Mouse (Mus musculus): Measurements from ENCODE around the gene Gm17662.

The Gm17662 gene

DNA sequence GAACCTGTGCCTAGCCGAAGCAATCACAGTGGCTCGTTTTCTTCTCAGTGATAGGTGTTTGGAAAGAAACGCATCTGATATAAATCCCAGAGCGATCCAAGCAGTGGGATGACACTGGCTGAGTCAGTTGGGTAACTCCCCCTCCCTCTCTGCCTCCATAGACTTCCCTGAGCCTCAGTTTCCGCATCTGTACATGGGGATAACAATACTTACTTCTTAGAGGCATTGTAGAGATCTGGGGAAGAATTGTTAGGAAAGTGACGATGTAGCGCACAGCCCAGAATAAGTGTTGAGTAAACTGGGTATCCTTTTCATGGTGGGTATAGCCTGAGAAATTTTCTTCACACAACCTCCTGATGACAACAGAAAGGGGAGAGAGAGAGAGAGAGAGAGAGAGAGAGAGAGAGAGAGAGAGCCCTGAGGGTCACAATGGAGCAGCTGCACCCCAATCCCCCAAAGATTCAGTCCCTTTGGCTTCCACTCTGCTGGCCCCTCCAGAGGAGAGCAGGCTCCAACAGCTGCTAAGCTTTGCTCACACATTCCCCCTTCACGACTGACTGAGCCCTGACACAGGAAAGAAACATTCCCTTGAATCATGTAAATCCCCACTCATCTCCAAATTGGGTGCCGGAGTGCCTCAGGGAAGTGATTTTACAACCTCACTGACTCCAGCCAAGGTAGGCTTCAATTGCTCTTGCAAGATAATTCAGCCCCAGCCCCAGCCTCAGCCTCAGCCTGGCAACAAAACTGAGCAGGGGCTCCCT lies 31.6 kb downstream of the Gm17662 start:
- DNase-seq (ENCODE audit: extremely low spot score): no peak

DNA sequence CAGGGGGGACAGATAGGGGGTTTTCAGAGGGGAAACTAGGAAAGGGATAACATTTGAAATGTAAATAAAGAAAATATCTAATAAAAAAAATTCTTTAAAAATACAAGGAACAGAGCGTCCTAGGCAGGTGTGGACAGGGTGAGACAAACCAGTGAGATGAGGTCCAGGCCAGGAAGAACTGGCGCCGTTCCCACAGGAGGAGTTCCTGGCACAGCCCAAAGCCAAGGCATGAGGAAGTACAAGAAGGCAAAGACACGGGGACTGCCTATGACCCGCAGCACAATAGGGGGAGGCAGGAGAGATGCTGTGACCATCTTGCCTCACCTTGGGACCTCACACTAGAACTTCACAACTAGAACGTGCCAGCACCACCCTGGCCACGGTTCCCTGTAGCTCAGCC lies 34.6 kb downstream of the Gm17662 start:
- no peak for DNase-seq (ENCODE audit: extremely low spot score)

DNA sequence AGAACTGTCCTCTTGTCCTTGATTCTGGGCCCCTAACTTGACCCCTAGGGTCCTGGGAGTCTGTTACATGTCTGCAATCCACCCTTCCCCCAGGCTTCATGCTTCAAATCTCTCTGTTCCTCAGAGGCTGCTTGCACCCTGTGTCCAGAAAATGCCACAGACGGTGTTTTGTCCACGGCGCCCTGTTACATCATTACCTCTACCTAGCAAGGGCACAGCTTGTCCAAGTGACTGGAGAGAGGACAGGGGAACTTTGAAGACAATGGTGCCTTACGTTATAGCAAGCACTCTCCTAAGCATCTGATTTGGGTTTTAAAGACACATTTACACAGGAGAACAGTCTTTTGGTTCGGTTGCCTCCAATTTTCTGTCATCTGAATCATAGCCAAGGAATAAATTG lies 36.5 kb downstream of the Gm17662 start:
- DNase-seq (ENCODE audit: extremely low spot score): no peak

DNA sequence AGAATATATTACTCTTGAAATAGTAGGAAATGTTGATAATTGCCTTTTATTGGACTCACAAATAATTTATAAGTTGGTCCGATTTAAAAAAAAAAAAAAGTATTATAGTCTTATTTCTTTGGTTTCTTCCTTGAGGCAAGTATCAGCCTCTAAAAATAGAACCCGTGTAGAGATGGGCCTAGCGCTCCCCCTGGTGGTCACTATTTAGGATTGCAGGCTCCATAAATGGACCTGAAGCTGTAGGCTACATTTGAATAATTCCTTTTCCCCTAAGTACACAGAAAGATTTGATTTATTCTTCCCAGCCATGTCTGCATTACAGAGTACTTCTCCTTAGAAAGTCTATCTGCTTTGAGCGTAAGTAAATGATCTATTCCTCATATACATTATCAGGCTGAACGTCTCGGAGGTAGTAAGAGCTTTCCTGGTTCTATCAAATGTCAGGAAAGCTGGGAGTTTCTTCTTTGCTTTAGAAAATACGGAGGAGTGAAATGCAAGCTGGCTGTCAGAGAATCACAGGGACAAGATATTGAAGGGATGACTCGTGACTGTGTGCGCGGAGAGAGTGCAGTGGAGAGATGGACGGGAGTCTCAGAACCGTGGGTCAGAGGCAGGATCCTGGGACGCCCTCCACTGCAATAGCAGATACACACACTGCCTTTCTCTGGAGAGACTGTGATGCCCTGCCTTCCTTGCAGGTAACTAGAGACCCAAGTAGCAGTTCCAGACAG lies 37.0 kb downstream of the Gm17662 start:
- DNase-seq (ENCODE audit: extremely low spot score): peak; percentile 43

DNA sequence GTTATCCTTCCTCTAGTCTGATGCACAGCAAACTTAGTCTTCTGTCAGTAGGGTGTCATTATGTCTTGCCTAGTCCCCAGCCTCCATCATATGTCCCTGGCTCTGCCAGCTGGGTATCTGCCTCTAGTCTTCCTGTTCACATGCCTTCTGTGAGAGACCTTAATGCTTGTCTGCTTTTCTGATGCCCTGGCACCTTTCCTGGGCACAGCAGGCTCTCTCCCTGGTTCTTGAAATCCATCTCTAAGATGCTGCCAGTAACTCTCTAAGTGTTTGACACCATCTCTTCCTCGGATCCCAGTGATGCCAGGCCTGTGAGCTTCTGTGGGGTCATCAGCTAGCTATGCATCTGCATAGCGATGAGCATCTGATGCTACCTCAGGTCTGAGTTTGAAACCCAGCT lies 45.7 kb downstream of the Gm17662 start:
- no peak for DNase-seq (ENCODE audit: extremely low spot score)

DNA sequence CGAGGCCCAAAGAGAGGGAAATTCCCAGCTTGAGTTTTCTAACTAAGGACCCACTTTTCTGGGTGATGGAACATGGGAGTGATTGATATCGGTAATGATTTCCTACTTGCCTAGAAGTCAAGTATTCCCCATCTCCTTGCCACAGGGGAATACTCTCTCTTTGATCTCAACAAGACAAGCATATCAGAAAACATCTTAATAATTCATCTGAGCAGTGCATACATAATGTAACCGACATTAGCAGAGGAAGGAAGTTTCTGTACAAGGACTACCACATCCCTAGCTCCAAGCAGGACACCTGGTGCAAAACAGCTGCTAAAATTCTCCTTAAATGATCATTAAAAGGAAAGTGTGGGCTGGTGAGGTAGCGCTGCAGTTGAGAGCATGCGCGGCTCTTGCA lies 47.9 kb downstream of the Gm17662 start:
- no peak for DNase-seq (ENCODE audit: extremely low spot score)

Data from embryo, embryonic 9.5 days (tissue).